Mouse (Mus musculus): ENCODE measurements around the gene Klk15. TPM values are rescaled to one million over a fixed set of nuclear protein-coding genes. Genes with fewer than 3 reads are reported as not detected.
"Not testable (repeated sequence)": the region's sequence is repeated elsewhere in the genome, so short reads cannot be mapped to it uniquely, and the experiment has no call there.

Klk15 gene
- polyA plus RNA-seq, 1 experiment from 2014 or later = not detected

DNA sequence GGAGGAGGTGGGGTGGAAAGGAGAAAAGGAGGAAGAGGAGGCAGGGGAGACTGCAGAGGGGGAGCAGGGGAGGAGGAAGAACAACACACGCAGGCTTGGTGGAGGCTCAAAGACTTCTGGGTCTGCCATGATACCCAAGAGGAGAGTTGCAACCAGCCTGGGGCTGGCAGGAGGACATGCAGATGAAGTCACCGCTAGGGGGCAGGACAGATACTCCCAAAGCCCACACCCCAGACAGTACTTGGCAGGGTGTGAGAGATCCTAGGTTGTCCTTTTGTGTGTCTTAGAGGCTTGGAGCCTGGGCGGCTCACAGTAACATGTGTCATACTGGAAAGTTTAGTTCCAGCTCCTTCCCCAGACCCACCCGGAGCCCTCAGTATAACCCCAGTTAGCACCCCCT is 5.0 kb upstream of the Klk15 start:
- no peak overlapping the region for H3K27ac ChIP-seq (replicated peaks)
- 50% methylated on average over 4 of the region's 4 CpGs for WGBS
- no peak overlapping the region for H3K4me2 ChIP-seq
- no peaks in the 10 kb centered on the region for H3K36me3 ChIP-seq
- H3K27me3 ChIP-seq = no peaks in the 10 kb centered on the region
- H3K4me1 ChIP-seq (replicated peaks) = no peaks in the 10 kb centered on the region
- H3K9me3 ChIP-seq = no peaks in the 10 kb centered on the region
- H3K9ac ChIP-seq = no peak overlapping the region
- ATAC-seq (ENCODE audit: low read depth) = no peak
- no peak overlapping the region for H3K4me3 ChIP-seq

DNA sequence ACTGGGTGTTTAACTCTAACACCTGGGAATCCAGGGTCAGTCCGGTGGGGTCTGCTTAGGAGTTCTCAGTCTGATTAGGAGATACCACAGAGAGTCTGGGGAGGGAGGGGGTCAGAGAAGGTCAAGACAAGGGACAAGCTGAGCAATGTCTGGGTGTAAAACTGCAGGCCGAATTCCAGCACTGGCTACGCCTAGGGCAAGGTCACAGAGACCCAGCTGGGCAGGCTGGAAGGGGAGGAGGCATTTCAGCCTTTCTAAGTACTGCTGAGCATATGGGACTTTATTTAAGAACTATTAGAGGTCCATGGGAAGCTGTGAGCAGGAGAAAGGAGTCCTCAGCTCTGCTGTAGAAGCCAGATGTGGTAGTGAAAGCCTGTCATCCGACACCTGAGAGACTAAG is 1.2 kb upstream of the Klk15 start:
- Histone ChIP-seq H3K4me2 (no peak overlapping the region), H3K36me3 (no peaks in the 10 kb centered on the region), H3K4me3 (no peak overlapping the region), H3K27me3 (no peaks in the 10 kb centered on the region), H3K4me1 (replicated peaks) (no peaks in the 10 kb centered on the region), H3K9ac (no peak overlapping the region), H3K27ac (replicated peaks) (no peak overlapping the region), H3K9me3 (no peaks in the 10 kb centered on the region)
- WGBS = 76% methylated on average over 4 of the region's 4 CpGs
- ATAC-seq (ENCODE audit: low read depth) = no peak

DNA sequence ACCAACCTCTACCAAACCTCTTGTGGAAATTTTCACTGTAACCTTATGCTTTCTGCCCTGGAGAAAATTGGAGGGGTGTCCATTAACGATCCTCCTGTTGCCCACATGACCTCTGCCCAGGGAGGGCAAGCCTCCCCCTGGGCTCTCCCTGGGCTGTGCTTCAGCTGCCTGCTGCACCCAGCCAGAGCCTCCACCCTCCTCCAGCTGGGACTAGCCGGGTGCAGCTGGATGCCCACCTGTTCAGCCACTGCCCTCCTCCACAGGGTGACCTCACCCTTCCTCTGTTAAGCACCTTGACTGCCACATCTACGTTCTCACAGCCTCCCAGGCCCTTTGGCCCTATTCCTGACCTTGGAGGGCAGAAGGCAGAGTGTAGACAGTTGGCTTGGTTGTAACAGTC is 1.2 kb downstream of the Klk15 start:
- no peaks in the 10 kb centered on the region for H3K36me3 ChIP-seq
- no peaks in the 10 kb centered on the region for H3K27me3 ChIP-seq
- H3K4me1 ChIP-seq (replicated peaks) = no peaks in the 10 kb centered on the region
- no peak overlapping the region for H3K4me3 ChIP-seq
- no peak overlapping the region for H3K4me2 ChIP-seq
- WGBS = 66% methylated on average over 3 of the region's 3 CpGs
- no peaks in the 10 kb centered on the region for H3K9me3 ChIP-seq
- ATAC-seq (ENCODE audit: low read depth) = no peak
- no peak overlapping the region for H3K27ac ChIP-seq (replicated peaks)
- no peak overlapping the region for H3K9ac ChIP-seq

DNA sequence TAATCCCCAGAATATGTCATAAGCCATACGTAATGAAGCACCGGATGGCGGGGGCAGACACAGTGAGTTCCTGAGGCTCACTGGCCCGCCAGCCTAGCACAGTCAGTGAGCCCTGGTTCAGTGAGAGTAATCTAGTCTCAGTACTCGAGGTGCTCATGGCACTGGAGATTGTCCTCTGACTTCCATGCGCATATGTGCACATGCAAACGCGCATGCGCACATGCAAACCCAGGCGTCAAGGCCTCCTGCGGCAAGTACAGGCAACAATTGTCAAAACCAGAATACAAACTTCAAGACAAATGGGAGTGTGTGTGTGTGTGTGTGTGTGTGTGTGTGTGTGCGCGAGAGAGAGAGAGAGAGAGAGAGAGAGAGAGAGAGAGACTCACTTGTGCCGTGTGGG is 3.0 kb downstream of the Klk15 start:
- no peak overlapping the region for H3K9ac ChIP-seq
- no peaks in the 10 kb centered on the region for H3K36me3 ChIP-seq
- no peaks in the 10 kb centered on the region for H3K9me3 ChIP-seq
- no peaks in the 10 kb centered on the region for H3K4me1 ChIP-seq (replicated peaks)
- H3K4me3 ChIP-seq = no peak overlapping the region
- H3K27me3 ChIP-seq = no peaks in the 10 kb centered on the region
- no peak for ATAC-seq (ENCODE audit: low read depth)
- H3K4me2 ChIP-seq = no peak overlapping the region
- no peak overlapping the region for H3K27ac ChIP-seq (replicated peaks)
- 88% methylated on average over 14 of the region's 14 CpGs for WGBS

DNA sequence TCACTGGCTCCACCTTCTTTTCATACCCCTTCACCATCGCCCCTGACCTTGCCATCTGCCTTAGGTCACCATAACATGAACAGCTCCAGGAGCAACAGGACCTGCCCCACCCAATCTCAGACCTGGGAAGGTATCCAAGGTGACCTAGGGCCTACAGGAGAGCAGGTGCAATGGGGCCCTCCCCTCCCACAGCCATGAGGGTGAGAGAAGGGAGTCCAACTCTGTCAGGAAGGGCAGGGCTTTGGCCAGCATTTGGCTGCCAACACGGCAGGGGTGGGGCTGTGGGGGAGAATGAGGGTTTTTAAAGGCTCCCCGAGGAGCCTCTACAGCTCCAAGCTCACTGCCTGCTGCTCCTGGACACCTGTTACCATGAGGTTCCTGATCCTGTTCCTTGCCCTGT is 8.8 kb downstream of the Klk15 start:
- ATAC-seq (ENCODE audit: low read depth) = not testable (repeated sequence)

DNA sequence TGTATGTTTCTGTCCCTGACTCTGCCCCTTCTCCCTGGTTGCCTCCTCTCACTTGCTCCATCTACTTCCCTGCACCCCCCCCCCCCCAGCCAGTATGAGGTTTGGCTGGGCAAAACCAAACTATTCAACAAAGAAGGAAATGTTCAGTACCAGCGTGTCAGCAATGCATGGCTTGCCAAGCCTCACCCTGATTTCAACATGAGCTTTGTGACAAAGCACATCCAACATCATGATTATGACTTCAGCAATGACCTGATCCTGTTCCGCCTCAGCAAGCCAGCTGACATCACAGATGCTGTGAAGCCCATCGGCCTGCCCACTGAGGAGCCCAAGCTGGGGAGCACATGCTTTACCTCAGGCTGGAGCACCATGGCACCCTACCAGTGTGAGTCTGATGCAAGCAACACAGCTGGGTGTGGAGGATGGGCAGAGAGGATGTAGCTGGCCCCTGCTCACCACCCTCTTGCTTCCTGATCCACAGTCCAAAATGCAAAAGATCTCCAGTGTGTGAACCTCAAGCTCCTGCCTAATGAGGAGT is 11.3 kb downstream of the Klk15 start:
- Histone ChIP-seq H3K4me1 (replicated peaks) (no peaks in the 10 kb centered on the region), H3K4me3 (no peak overlapping the region), H3K36me3 (no peaks in the 10 kb centered on the region), H3K9ac (no peak overlapping the region), H3K27ac (replicated peaks) (no peak overlapping the region), H3K4me2 (no peak overlapping the region), H3K27me3 (no peaks in the 10 kb centered on the region), H3K9me3 (no peaks in the 10 kb centered on the region)
- 78% methylated on average over 3 of the region's 3 CpGs for WGBS
- ATAC-seq (ENCODE audit: low read depth) = no peak

More for the DNA sequence above, 8.8 kb downstream of the Klk15 start:
- not testable (repeated sequence) for H3K36me3 ChIP-seq; H3K4me2 ChIP-seq; H3K9ac ChIP-seq; H3K9me3 ChIP-seq; H3K4me3 ChIP-seq; H3K27ac ChIP-seq (replicated peaks); H3K4me1 ChIP-seq (replicated peaks); H3K27me3 ChIP-seq
- WGBS = 72% methylated on average over 3 of the region's 3 CpGs

DNA sequence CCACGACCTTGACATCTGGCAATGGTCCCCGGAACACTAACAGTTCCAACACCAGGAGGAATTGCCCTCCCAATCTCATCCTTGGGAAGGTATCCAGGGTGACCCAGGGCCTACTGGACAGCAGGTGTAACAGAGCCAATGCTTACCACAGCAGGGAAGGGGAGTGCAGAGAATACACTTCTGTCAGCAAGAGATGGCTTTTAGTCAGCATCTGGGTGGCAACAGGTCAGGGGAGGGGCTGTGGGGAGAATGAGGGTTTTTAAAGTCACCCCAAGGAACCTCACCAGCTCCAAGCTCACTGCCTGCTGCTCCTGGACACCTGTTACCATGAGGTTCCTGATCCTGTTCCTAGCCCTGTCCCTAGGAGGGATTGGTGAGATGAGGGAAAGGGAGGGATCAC is 16.8 kb downstream of the Klk15 start, which contains the start of gene Klk1b8:
Gene Klk1b8 (plus strand): TSS at position 301 of the 400 bp plus-strand sequence.
- Histone ChIP-seq H3K9me3 (no peaks in the 10 kb centered on the region), H3K36me3 (no peaks in the 10 kb centered on the region), H3K27me3 (no peaks in the 10 kb centered on the region), H3K4me2 (no peak within 1 kb of the TSS), H3K4me3 (no peak within 1 kb of the TSS), H3K9ac (no peak within 1 kb of the TSS), H3K4me1 (replicated peaks) (no peaks in the 10 kb centered on the region), H3K27ac (replicated peaks) (no peak within 1 kb of the TSS)
- WGBS = 82% methylated on average over 2 of the region's 2 CpGs
- ATAC-seq (ENCODE audit: low read depth) = no peak

DNA sequence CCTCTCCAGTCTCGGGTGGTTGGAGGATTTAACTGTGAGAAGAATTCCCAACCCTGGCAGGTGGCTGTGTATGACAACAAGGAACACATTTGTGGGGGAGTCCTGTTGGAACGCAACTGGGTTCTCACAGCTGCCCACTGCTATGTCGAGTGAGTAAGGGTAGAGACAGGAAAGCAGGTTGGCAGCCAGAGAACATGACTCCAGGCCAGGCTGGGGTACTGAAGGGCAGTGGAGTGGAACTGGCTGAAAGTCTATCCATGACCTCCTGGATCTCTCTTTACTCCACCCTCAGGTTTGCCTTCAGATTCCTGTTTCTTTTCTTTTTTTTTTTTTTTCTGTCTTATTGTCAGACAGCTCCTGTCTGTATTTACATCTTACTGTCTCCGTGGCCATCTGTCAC is 19.2 kb downstream of the Klk15 start:
- Histone ChIP-seq H3K9me3 (no peaks in the 10 kb centered on the region), H3K4me2 (no peak overlapping the region), H3K4me1 (replicated peaks) (no peaks in the 10 kb centered on the region), H3K4me3 (no peak overlapping the region), H3K27me3 (no peaks in the 10 kb centered on the region), H3K27ac (replicated peaks) (no peak overlapping the region), H3K9ac (no peak overlapping the region), H3K36me3 (no peaks in the 10 kb centered on the region)
- no peak for ATAC-seq (ENCODE audit: low read depth)
- 61% methylated on average over 4 of the region's 4 CpGs for WGBS

DNA sequence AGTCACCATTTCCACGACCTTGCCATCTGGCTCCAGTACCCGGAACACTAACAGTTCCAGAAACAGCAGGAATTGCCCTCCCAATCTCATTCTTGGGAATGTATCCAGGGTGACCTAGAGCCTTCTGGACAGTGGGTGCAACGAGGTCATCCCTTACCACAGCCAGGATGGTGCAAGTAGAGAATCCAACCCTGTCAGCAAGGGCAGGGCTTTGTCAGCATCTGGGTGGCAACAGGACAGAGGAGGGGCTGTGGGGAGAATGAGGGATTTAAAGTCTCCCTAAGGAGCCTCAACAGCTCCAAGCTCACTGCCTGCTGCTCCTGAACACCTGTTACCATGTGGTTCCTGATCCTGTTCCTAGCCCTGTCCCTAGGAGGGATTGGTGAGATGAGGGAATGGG is 32.9 kb downstream of the Klk15 start, which contains the start of gene Klk1b1:
Gene Klk1b1 (plus strand): TSS at position 301 of the 400 bp plus-strand sequence.
- Histone ChIP-seq H3K9ac (no peak within 1 kb of the TSS), H3K36me3 (no peaks in the 10 kb centered on the region), H3K27me3 (no peaks in the 10 kb centered on the region), H3K9me3 (no peaks in the 10 kb centered on the region), H3K4me3 (no peak within 1 kb of the TSS), H3K27ac (replicated peaks) (no peak within 1 kb of the TSS), H3K4me1 (replicated peaks) (no peaks in the 10 kb centered on the region), H3K4me2 (no peak within 1 kb of the TSS)
- 69% methylated on average over 3 of the region's 3 CpGs for WGBS
- no peak for ATAC-seq (ENCODE audit: low read depth)

DNA sequence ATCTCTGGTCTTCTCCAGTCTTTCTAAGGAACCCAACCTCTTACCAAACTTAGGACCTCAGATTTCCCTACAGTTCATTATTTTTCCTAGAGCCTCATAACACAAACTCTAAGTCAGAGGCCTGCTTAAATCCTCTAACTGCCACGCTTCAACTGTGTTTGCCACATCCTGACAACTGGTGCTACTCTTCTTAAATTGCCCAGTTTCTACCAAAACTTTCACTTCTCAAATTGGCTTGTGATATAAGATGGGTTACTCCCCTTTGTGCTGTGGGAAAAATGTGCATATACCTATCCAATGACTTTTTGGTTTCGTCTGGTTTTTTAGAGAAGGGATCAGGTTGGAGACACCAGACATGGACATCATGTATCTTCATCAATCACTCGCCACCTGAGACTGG is 33.5 kb downstream of the Klk15 start:
- WGBS = 87% methylated on average over 3 of the region's 3 CpGs
- ATAC-seq (ENCODE audit: low read depth) = no peak

DNA sequence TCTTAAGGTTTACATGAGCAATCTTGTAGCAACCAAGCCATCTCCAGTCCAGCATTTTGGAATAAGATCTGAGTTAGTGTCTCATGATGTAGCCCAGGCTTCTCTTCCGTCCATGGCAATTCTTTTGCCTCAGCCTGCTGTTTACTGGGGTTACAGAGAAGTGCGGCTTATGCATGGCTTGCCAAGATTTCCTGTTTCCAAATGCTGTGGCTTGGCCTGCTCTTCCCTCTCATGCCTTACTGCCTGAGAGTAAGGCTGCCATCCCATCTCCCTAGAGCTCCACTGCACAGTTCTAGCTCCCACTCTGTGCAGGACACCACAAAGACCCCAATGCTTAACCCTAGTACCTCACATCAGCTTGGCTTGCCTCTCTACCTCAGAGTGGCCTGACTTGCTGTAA is 34.1 kb downstream of the Klk15 start:
- Histone ChIP-seq H3K4me2 (no peak overlapping the region), H3K9me3 (no peaks in the 10 kb centered on the region), H3K4me1 (replicated peaks) (no peaks in the 10 kb centered on the region), H3K4me3 (no peak overlapping the region), H3K36me3 (no peaks in the 10 kb centered on the region), H3K27me3 (no peaks in the 10 kb centered on the region), H3K27ac (replicated peaks) (no peak overlapping the region), H3K9ac (no peak overlapping the region)
- ATAC-seq (ENCODE audit: low read depth) = no peak
- 96% methylated on average over 2 of the region's 2 CpGs for WGBS

More for the DNA sequence above, 33.5 kb downstream of the Klk15 start:
- Histone ChIP-seq H3K4me3 (no peak overlapping the region), H3K9me3 (no peaks in the 10 kb centered on the region), H3K36me3 (no peaks in the 10 kb centered on the region), H3K27ac (replicated peaks) (no peak overlapping the region), H3K4me2 (no peak overlapping the region), H3K27me3 (no peaks in the 10 kb centered on the region), H3K4me1 (replicated peaks) (no peaks in the 10 kb centered on the region), H3K9ac (no peak overlapping the region)

DNA sequence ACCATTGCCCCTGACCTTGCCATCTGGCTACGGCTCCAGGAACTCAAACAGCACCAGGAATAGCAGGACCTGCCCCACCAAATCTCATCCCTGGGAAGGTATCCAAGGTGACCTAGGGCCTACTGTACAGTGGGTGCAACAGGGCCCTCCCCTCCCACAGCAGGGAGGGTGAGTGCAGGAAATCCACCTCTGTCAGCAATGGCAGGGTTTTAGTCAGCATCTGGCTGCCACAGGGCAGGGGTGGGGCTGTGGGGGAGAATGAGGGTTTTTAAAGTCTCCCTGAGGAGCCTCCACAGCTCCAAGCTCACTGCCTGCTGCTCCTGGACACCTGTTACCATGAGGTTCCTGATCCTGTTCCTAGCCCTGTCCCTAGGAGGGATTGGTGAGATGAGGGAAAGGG is 42.2 kb downstream of the Klk15 start, which contains the start of gene Klk1b9:
Gene Klk1b9 (plus strand): TSS at position 301 of the 400 bp plus-strand sequence.
- not testable (repeated sequence) for H3K4me3 ChIP-seq; H3K9me3 ChIP-seq; H3K9ac ChIP-seq; H3K4me2 ChIP-seq; H3K36me3 ChIP-seq; H3K27ac ChIP-seq (replicated peaks); ATAC-seq (ENCODE audit: low read depth); H3K4me1 ChIP-seq (replicated peaks); H3K27me3 ChIP-seq
- WGBS = 69% methylated on average over 1 of the region's 1 CpGs

DNA sequence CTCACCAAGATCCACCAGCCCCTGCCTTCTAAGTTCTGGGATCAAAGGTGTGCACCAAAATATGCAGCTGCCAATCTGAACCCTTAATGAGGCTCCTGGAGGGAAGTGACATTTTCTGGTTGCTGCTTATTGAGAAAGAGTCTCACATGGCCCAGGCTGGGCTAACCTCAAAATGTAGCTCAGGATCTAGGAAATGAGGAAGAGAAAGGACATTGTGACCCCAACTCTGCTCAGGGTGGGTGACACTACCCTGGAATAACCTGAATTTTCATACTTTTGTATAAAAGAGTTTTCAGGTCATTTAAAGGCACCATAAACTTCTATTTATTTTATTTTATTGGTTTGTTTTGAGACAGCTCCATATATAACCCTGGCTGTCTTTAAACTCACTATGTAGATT is 52.1 kb downstream of the Klk15 start:
- Histone ChIP-seq H3K36me3 (no peaks in the 10 kb centered on the region), H3K9ac (no peak overlapping the region), H3K9me3 (no peaks in the 10 kb centered on the region), H3K4me3 (no peak overlapping the region), H3K4me2 (no peak overlapping the region), H3K4me1 (replicated peaks) (no peaks in the 10 kb centered on the region), H3K27me3 (no peaks in the 10 kb centered on the region), H3K27ac (replicated peaks) (no peak overlapping the region)
- no peak for ATAC-seq (ENCODE audit: low read depth)
